Mouse (Mus musculus) regulatory T cell (primary cell): ENCODE measurements around the gene Sp8.

ENCODE experiments used
- in situ Hi-C: fragments of 300-600 bp; cut with MboI, MseI; formaldehyde crosslinking; loops from one replicate; pipeline ENCODE4 v1.15.1; 2025; ENCODE audit warnings: high pct_unique_total_duplicates

Sp8 gene

GRCm38 (mm10) chr12:118846221-118846620 lies at the start of gene Sp8:
Gene Sp8, plus strand, starts transcription at chr12:118846329.
- in situ Hi-C loops = no loop called here

- in situ Hi-C loops = no loop called here
Observed at GRCm38 (mm10) chr12:118811328-118811961, 34.7 kb upstream of the Sp8 start.

- in situ Hi-C loops = no loop called here
Observed at GRCm38 (mm10) chr12:118814561-118814960, 31.6 kb upstream of the Sp8 start.

GRCm38 (mm10) chr12:118816156-118816555 lies 30.0 kb upstream of the Sp8 start:
- in situ Hi-C loops = no loop called here

- in situ Hi-C loops = no loop called here
Observed at GRCm38 (mm10) chr12:118829881-118830280, 16.2 kb upstream of the Sp8 start.

- in situ Hi-C loops = no loop called here
Observed at GRCm38 (mm10) chr12:118836411-118837341, 9.5 kb upstream of the Sp8 start.

- in situ Hi-C loops = no loop called here
Observed at GRCm38 (mm10) chr12:118837361-118837760, 8.8 kb upstream of the Sp8 start.

GRCm38 (mm10) chr12:118838260-118838659 lies 7.9 kb upstream of the Sp8 start:
- in situ Hi-C loops = no loop called here

- in situ Hi-C loops = no loop called here
Observed at GRCm38 (mm10) chr12:118839398-118839797, 6.7 kb upstream of the Sp8 start.

- in situ Hi-C loops = no loop called here
Observed at GRCm38 (mm10) chr12:118840301-118840700, 5.8 kb upstream of the Sp8 start.

GRCm38 (mm10) chr12:118840861-118841260 lies 5.3 kb upstream of the Sp8 start:
- in situ Hi-C loops = no loop called here

- in situ Hi-C loops = no loop called here
Observed at GRCm38 (mm10) chr12:118841381-118841922, 4.7 kb upstream of the Sp8 start.

GRCm38 (mm10) chr12:118841971-118842550 lies 4.1 kb upstream of the Sp8 start:
- in situ Hi-C loops = no loop called here

- in situ Hi-C loops = no loop called here
Observed at GRCm38 (mm10) chr12:118842671-118843411, 3.3 kb upstream of the Sp8 start.

GRCm38 (mm10) chr12:118844111-118844510 lies 2.0 kb upstream of the Sp8 start:
- in situ Hi-C loops = no loop called here

GRCm38 (mm10) chr12:118844841-118845240 lies 1.3 kb upstream of the Sp8 start:
- in situ Hi-C loops = no loop called here

- in situ Hi-C loops = no loop called here
Observed at GRCm38 (mm10) chr12:118845351-118845750, 778 bp upstream of the Sp8 start.

GRCm38 (mm10) chr12:118846649-118847321 lies 656 bp downstream of the Sp8 start:
- in situ Hi-C loops = no loop called here

- in situ Hi-C loops = no loop called here
Observed at GRCm38 (mm10) chr12:118847381-118847780, 1.3 kb downstream of the Sp8 start.

GRCm38 (mm10) chr12:118847861-118848495 lies 1.8 kb downstream of the Sp8 start:
- in situ Hi-C loops = no loop called here
